Mouse (Mus musculus) erythroblast, embryonic 14.5 days (primary cell): ENCODE measurements around the gene Zgpat. TPM values are rescaled to one million over a fixed set of nuclear protein-coding genes. Genes with fewer than 3 reads are reported as not detected.

Source experiments
- H3K27me3 ChIP-seq: 2 replicates; pipeline ENCODE4 v1.6.1; 2012; ENCODE audit warnings: inconsistent platforms; ENCODE audit not compliant: control insufficient read depth
- H3K36me3 ChIP-seq: 2 replicates; pipeline ENCODE4 v1.6.1; 2012; ENCODE audit warnings: mild to moderate bottlenecking, inconsistent platforms; ENCODE audit not compliant: control insufficient read depth
- H3K4me1 ChIP-seq: 2 replicates; pipeline ENCODE4 v1.6.1; 2012; ENCODE audit warnings: inconsistent platforms; ENCODE audit not compliant: control insufficient read depth
- H3K4me3 ChIP-seq: replicated peaks from 2 replicates; pipeline ENCODE3; 2012; ENCODE audit warnings: moderate library complexity, mild to moderate bottlenecking, inconsistent platforms
- H3K9me3 ChIP-seq: 2 replicates; pipeline ENCODE4 v1.6.1; 2012; ENCODE audit warnings: low read length, inconsistent platforms, mixed read lengths; ENCODE audit not compliant: control insufficient read depth
- GATA1 ChIP-seq: IDR thresholded peaks from 2 replicates; pipeline ENCODE4 v1.6.1; 2012; ENCODE audit warnings: low read length, inconsistent platforms, mixed read lengths
- TAL1 ChIP-seq: IDR thresholded peaks from 3 replicates; pipeline ENCODE4 v1.6.1; 2012; ENCODE audit warnings: low read length, inconsistent platforms, mixed read lengths
- polyA plus RNA-seq: library from polyadenylated mRNA; stranded (reverse); fragments of >175 nt; gene quantifications from 2 replicates; pipeline ENCODE4 v1.2.3, GENCODE M21; 2012

The Zgpat gene
- polyA plus RNA-seq, 1 experiment: 1.1 TPM

DNA sequence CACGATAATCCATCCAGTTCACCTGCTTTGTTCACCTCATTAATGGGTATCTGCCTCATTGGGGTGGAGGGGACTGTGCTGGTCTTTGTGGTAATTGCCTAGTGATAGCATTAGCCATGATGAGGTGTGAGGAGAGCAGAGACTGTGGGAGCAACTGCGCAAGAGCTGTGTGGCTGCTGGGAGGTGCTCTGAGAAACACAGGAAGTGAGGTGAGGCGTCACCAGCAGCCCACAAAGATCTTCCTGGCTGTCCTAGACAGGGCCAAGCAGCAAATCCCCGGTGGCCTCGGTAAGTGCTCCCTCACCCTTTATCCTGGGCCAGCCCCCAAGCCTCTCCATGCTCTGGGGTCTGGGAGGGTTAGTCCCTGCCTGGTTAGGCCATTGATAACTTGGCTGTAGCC, 16.4 kb downstream of the Zgpat start:
- no peak overlapping the region for H3K4me3 ChIP-seq
- H3K4me1 ChIP-seq: peaks cover 4% of the 10 kb centered on the region
- H3K36me3 ChIP-seq: peaks cover 88% of the 10 kb centered on the region
- TF ChIP-seq GATA1 (no peak), TAL1 (no peak)
- no peaks in the 10 kb centered on the region for H3K27me3 ChIP-seq
- no peaks in the 10 kb centered on the region for H3K9me3 ChIP-seq

DNA sequence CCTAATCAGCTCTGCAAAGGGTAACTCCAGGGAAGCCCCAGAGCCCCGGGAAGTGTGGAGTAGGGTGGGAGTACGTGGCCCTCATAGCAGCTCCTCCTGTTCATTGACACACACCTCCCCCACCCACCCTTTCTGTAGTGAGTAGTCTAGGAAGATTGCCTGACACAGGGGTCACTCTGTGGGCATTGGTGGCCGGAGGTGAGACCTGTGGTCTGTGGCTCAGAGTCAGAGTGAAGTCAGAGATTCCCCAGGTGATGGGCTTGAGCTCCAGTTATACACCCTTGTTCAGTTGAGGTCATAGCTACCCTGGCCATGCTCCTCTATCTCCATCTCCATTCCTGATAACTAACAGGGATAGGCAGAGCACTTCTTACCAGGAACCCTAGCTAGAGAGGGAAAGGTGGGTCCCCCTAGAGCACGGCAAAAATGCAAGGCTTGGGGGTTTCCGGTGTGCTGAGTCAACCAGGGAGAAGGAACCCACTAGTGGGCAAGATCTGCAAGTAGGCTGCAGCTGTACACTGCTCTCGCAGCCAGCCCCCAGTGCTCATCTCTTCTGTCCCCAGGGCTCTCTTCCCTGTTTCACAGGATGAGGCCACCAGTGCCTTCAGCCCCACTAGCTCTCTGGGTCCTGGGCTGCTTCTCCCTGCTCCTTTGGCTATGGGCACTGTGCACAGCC, 17.0 kb downstream of the Zgpat start:
- peaks cover 3% of the 10 kb centered on the region for H3K4me1 ChIP-seq
- H3K4me3 ChIP-seq: no peak overlapping the region
- TF ChIP-seq GATA1 (no peak), TAL1 (no peak)
- H3K27me3 ChIP-seq: no peaks in the 10 kb centered on the region
- peaks cover 94% of the 10 kb centered on the region for H3K36me3 ChIP-seq
- no peaks in the 10 kb centered on the region for H3K9me3 ChIP-seq

DNA sequence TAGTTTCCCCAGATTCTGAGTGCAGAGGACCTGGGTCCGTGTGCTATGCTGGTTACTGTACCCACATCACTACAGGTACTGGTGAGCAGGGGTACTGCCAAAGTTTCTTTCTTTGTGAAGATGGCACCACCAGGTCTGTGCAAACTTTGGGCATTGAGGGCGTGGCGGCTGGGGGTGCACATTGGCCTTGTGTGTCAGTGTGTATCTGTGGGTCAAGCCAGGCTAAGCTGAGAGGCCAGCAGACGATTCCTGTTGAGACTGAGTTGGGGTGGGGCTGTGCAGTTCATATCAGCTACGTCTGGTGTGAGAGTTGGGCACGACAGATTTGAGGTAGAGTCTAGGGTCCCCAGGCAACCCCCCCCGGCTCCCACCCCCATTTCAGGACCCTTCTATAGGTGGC, 19.7 kb downstream of the Zgpat start:
- H3K27me3 ChIP-seq: no peaks in the 10 kb centered on the region
- peaks cover 87% of the 10 kb centered on the region for H3K36me3 ChIP-seq
- H3K4me1 ChIP-seq: no peaks in the 10 kb centered on the region
- no peak overlapping the region for H3K4me3 ChIP-seq
- no peaks in the 10 kb centered on the region for H3K9me3 ChIP-seq
- no peak for TF ChIP-seq GATA1
- TF ChIP-seq TAL1: no peak

DNA sequence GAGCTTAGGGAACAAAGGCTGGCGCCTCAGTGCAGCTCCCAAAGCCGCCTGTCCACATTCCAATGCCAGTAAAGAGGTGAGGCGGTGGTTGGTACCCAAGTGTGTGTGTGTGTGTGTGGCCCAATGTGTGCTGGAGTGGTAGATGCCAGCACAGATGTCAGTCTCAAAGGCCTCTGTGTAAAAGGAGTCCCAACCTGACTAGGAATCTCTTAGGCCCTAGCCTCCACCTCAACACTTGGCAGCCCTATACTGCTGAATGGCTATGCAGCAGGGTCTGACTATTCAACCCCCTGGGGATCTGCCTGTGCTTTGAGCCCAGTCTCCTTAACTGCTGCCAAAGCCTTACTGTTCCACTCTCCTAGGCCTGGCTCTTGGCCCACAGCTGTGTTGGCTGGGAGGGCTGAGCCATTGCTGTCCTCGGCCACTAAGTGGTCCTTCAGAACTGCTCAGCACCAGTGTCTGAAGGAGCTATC, 20.2 kb downstream of the Zgpat start:
- Histone ChIP-seq H3K9me3 (no peaks in the 10 kb centered on the region), H3K27me3 (no peaks in the 10 kb centered on the region), H3K4me3 (no peak overlapping the region), H3K4me1 (no peaks in the 10 kb centered on the region), H3K36me3 (peaks cover 86% of the 10 kb centered on the region)
- TF ChIP-seq TAL1: no peak
- TF ChIP-seq GATA1: no peak

DNA sequence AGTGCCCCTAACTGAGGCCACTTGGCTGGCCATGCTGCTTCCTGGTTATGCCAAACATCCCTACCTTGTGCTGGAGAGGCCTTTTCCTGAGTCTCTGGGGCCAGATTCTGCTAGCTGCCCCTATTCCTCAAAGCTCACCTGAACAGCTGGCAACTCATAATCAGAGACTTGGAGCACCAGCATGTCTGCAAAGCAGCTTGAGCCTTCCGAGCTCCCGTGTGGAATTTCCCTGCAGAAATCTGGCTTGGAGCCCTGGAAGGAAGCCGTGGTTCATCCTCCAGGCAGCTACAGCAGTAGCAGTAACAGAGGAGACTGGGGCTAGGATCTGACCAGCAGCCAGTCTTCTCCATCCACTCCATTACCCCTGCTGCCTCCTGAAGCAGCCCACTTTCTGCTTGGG, 21.2 kb downstream of the Zgpat start:
- TF ChIP-seq GATA1: no peak
- TF ChIP-seq TAL1: no peak
- no peaks in the 10 kb centered on the region for H3K4me1 ChIP-seq
- no peaks in the 10 kb centered on the region for H3K9me3 ChIP-seq
- no peak overlapping the region for H3K4me3 ChIP-seq
- H3K36me3 ChIP-seq: peaks cover 86% of the 10 kb centered on the region
- H3K27me3 ChIP-seq: no peaks in the 10 kb centered on the region

DNA sequence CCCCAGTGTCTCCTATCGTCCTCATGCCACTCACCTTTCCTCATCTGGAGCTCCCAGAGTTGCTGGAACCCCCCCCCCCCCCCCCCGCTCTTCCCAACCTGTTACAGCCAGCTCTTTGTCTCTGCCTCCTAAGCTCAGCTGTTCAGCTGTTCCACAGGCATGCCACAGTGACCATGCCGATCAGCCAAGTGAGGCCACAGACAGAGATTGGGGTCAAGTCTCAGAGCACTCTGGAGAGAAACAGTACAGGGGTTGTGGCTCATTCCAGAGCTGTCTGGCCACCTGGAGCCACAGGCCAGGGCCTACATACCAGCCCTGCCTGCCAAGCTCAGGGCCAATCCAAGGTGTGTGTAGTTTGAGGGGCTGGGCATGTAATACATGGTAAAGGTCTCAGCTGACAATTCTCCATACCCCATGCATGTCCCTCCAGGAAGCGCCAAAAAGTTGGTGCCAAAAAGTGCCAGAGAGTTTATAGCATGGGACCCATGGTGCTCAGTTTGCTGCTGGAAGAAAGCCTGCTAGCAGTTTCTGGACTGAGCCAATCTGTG, 22.0 kb downstream of the Zgpat start:
- Histone ChIP-seq H3K4me3 (no peak overlapping the region), H3K36me3 (peaks cover 86% of the 10 kb centered on the region), H3K4me1 (no peaks in the 10 kb centered on the region), H3K9me3 (no peaks in the 10 kb centered on the region), H3K27me3 (no peaks in the 10 kb centered on the region)
- no peak for TF ChIP-seq GATA1
- TF ChIP-seq TAL1: no peak

DNA sequence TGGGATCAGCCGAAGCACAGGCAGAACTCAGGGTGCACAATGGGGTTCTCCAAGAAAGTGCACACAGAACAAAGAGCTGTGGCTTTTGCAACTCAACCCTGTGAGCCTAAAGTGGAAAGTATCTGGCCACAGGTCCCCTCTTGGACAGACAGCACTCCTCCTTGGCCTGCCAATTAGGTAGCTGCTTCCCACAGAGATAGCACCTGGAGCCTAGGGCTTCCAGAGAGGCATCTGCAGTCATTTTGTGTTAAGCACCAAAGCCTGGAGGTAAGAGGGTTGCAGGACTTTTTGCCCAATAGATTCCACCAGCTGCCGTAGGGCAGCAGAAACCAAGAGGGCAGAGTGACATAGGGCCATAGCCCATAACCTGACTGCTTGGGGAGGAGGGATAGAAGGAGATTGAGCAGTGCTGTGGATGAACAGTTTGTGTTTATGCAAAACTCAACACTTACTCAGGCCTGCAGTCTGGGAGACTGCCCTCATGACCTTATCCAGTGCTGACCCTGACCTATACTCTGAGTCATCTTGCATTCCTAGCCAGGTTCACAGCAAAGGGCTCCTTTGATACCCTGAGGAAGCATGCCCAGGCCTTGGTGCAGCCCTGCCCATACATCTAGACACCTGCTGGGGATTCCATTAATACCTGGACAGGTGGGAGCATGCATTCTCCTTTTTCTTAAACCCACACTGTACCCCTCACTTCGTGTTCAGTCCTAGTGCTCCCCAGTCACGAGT, 25.6 kb downstream of the Zgpat start:
- Histone ChIP-seq H3K4me3 (no peak overlapping the region), H3K4me1 (no peaks in the 10 kb centered on the region), H3K9me3 (no peaks in the 10 kb centered on the region), H3K36me3 (peaks cover 85% of the 10 kb centered on the region), H3K27me3 (no peaks in the 10 kb centered on the region)
- TF ChIP-seq TAL1 (no peak), GATA1 (no peak)

DNA sequence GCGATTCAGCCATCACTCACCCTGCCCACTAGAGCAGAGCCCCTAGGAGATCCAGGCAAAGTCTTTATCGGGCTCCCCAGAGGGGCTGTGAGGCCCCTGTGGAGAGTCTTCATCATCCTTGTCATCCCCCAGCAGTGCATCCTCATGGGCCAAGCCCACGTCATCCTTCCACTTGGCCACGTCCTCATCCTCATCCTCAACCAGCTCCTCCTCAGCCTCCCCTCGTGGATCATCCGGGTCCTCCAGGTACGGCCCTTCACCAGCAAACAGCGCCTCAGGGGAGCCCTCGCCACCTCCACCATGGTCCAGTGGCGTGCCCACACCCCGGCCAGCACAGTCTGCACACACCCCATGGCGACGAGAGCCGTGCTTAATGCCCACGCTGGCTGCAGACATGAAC, 26.3 kb downstream of the Zgpat start:
- Histone ChIP-seq H3K36me3 (peaks cover 84% of the 10 kb centered on the region), H3K4me3 (no peak overlapping the region), H3K27me3 (no peaks in the 10 kb centered on the region), H3K4me1 (no peaks in the 10 kb centered on the region), H3K9me3 (no peaks in the 10 kb centered on the region)
- TF ChIP-seq TAL1: no peak
- no peak for TF ChIP-seq GATA1

DNA sequence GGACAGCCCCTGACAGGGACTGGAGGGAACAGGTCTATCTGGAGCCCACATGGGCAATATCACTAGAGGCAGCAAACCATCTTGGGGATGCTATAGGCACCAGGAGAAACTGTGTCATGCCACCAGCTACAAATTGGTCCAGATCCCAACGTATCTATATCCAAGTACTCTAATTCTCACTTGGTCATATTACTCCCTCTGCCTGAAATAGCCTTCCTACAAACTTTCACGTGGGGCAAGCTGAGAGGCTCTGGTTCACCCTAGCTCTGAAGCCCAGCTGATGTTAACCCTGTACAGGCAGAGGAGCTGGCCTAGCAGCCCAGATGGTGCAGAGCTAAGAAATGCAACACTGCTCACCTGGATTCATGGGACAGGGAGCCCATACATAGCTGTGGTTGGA, 26.8 kb downstream of the Zgpat start:
- Histone ChIP-seq H3K36me3 (peaks cover 82% of the 10 kb centered on the region), H3K4me3 (no peak overlapping the region), H3K4me1 (no peaks in the 10 kb centered on the region), H3K9me3 (no peaks in the 10 kb centered on the region), H3K27me3 (no peaks in the 10 kb centered on the region)
- no peak for TF ChIP-seq TAL1
- TF ChIP-seq GATA1: no peak
